32 mouse cellular contexts compared by ENCODE assay signal in the genomic region with DNA sequence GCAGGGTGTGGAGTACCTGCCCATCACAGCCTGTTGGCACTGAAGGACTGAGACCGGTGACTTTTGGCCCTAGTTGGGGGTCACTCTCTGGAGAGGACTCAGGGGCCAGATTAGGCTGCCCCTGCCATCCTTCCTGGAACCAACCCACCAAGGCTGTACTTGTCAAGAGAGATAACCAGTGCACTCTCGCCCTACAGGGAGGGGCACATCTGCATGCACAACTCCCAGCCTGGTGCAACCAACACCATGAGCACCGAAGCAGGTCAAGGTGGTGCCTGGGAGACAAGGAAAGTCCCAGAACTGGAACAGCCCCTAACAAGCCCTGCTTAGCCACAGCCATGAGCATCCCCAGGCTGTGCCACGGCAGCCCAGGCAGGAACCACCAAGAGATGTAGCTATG. TPM values are rescaled to one million over a fixed set of nuclear protein-coding genes. Genes with fewer than 3 reads are reported as not detected.
DNase-seq lines count a peak whose midpoint lies in the region; ATAC-seq and TF ChIP-seq lines count a peak whose summit lies in the region.
"Had no signal": no experiment of that assay in that cellular context is flagged by ENCODE, and none has a peak within 500 bp of the region (broad histone marks: within the 10 kb centered on the region; RNA-seq: fewer than 3 reads in every experiment).

No protein-coding gene starts in this region.

- H3K4me2 ChIP-seq in liver, embryonic 11.5 days = peak overlapping the region; percentile 16; the same call in 1 of the 2 replicates
- peak overlapping the region; percentile 12; the same call in 1 of the 2 replicates for H3K4me2 ChIP-seq in liver, embryonic 16.5 days (ENCODE audit: low read depth, low read length)
- H3K4me2 ChIP-seq: embryonic facial prominence, embryonic 15.5 days; forebrain, embryonic 15.5 days; heart, embryonic 11.5 days; hindbrain, embryonic 12.5 days had no signal

- H3K9ac ChIP-seq in liver, embryonic 11.5 days (ENCODE audit: low read depth, low read length) = no peak overlapping the region; the same call in 1 of the 2 replicates
- peak overlapping the region; percentile 10; the same call in 1 of the 2 replicates for H3K9ac ChIP-seq in liver, embryonic 16.5 days (ENCODE audit: low read depth, low read length)
- H3K9ac ChIP-seq: embryonic facial prominence, embryonic 15.5 days; forebrain, embryonic 15.5 days; hindbrain, embryonic 12.5 days had no signal

- no peak for TF ChIP-seq POLR2A in bone marrow, adult 2 months (IDR thresholded peaks at IDR 0.05; ENCODE audit: borderline replicate concordance, control insufficient read depth, low read depth, low read length)

- ATAC-seq in liver, embryonic 11.5 days (replicated peaks; ENCODE audit: low FRiP score) = peak; percentile 56
- peak; percentile 78 for ATAC-seq in liver, embryonic 16.5 days (ENCODE audit: low read depth)
- ATAC-seq: forebrain, embryonic 15.5 days; hindbrain, postnatal 0 days; intestine, embryonic 16.5 days; lung, postnatal 0 days; midbrain, embryonic 16.5 days had no signal

- peaks cover 5% of the 10 kb centered on the region for H3K79me3 ChIP-seq in C2C12 (ENCODE audit: low read depth)

- H3K27ac ChIP-seq in bone marrow, adult 2 months (ENCODE audit: control insufficient read depth, insufficient read depth, low read depth, low read length, poor library complexity) = peak overlapping the region; percentile 40; the same call in 1 of the 2 replicates
- peak overlapping the region; percentile 13; the same call in 1 of the 2 replicates for H3K27ac ChIP-seq in liver, embryonic 11.5 days (ENCODE audit: low read depth, low read length)
- peak overlapping the region; percentile 54 for H3K27ac ChIP-seq in liver, embryonic 16.5 days (ENCODE audit: low read length)
- H3K27ac ChIP-seq: embryonic facial prominence, embryonic 10.5 days; embryonic facial prominence, embryonic 15.5 days; forebrain, embryonic 10.5 days; forebrain, embryonic 15.5 days; hindbrain, embryonic 12.5 days; hindbrain, postnatal 0 days; macrophage; midbrain, embryonic 10.5 days had no signal

- H3K79me2 ChIP-seq in C2C12 (ENCODE audit: control insufficient read depth, insufficient read depth) = peaks cover 13% of the 10 kb centered on the region

- no peak for DNase-seq in liver, embryonic 11.5 days (ENCODE audit: low spot score)
- DNase-seq in lung, postnatal 4 days = no peak
- no peak for DNase-seq in kidney, adult 8-10 months
- DNase-seq in layer of hippocampus, adult 9-10 months (ENCODE audit: low spot score) = no peak
- DNase-seq: cerebellum, adult 8-10 months; gastrocnemius, postnatal 25 days; heart, adult 11 months; heart, postnatal 36 days; kidney, postnatal 14 days; right cerebral cortex, postnatal 4 days; thymus, adult 2 months; thymus, postnatal 36 days had no signal

- H3K4me3 ChIP-seq in C2C12 (ENCODE audit: insufficient read depth, poor library complexity, severe bottlenecking) = no peak overlapping the region
- no peak overlapping the region for H3K4me3 ChIP-seq in bone marrow, adult 2 months (replicated peaks; ENCODE audit: control insufficient read depth, low read depth, low read length)
- H3K4me3 ChIP-seq in liver, embryonic 11.5 days (ENCODE audit: low read depth, low read length) = no peak overlapping the region
- H3K4me3 ChIP-seq in liver, embryonic 16.5 days (ENCODE audit: low read depth, low read length) = no peak overlapping the region
- H3K4me3 ChIP-seq: embryonic facial prominence, embryonic 10.5 days; embryonic facial prominence, embryonic 15.5 days; forebrain, embryonic 10.5 days; forebrain, embryonic 15.5 days; hindbrain, embryonic 12.5 days; midbrain, embryonic 10.5 days had no signal

- H3K4me1 ChIP-seq in bone marrow, adult 2 months (ENCODE audit: control insufficient read depth, insufficient read depth, low read length) = peaks cover 2% of the 10 kb centered on the region; the same call in 1 of the 2 replicates
- peaks cover 17% of the 10 kb centered on the region for H3K4me1 ChIP-seq in liver, embryonic 11.5 days (replicated peaks; ENCODE audit: control insufficient read depth, insufficient read depth, low read length)
- peaks cover 26% of the 10 kb centered on the region for H3K4me1 ChIP-seq in liver, embryonic 16.5 days (ENCODE audit: control insufficient read depth, low read depth, low read length)
- H3K4me1 ChIP-seq: embryonic facial prominence, embryonic 15.5 days; forebrain, embryonic 15.5 days had no signal

- peaks cover 43% of the 10 kb centered on the region for H3K36me3 ChIP-seq in C2C12 (ENCODE audit: control insufficient read depth, insufficient read depth)
- H3K36me3 ChIP-seq in liver, embryonic 11.5 days (ENCODE audit: control insufficient read depth, insufficient read depth, low read length) = peaks cover 62% of the 10 kb centered on the region
- peaks cover 64% of the 10 kb centered on the region for H3K36me3 ChIP-seq in liver, embryonic 16.5 days (ENCODE audit: control insufficient read depth, insufficient read depth)

- no peaks in the 10 kb centered on the region for H3K9me3 ChIP-seq in liver, embryonic 11.5 days (ENCODE audit: control insufficient read depth, low read length)
- H3K9me3 ChIP-seq in liver, embryonic 16.5 days (replicated peaks; ENCODE audit: control insufficient read depth, low read length) = no peaks in the 10 kb centered on the region
- H3K9me3 ChIP-seq: embryonic facial prominence, embryonic 10.5 days; embryonic facial prominence, embryonic 15.5 days; forebrain, embryonic 10.5 days; forebrain, embryonic 15.5 days; G1E; hindbrain, embryonic 12.5 days; midbrain, embryonic 10.5 days had no signal

- WGBS in bone marrow, adult 2 months = 67% methylated on average over 4 of the region's 4 CpGs
- WGBS in liver, embryonic 11.5 days = 72% methylated on average over 4 of the region's 4 CpGs
- 54% methylated on average over 4 of the region's 4 CpGs for WGBS in liver, embryonic 16.5 days (ENCODE audit: insufficient replicate concordance)

- no peak for TF ChIP-seq CTCF in C2C12 (IDR thresholded peaks at IDR 0.05; ENCODE audit: control insufficient read depth, insufficient read depth, insufficient read length)
- TF ChIP-seq CTCF in bone marrow, adult 2 months (IDR thresholded peaks at IDR 0.05; ENCODE audit: control insufficient read depth, insufficient read depth, low read length) = no peak

- H3K27me3 ChIP-seq in C2C12 (ENCODE audit: control insufficient read depth, insufficient read depth, insufficient read length) = no peaks in the 10 kb centered on the region
- no peaks in the 10 kb centered on the region for H3K27me3 ChIP-seq in liver, embryonic 11.5 days (replicated peaks; ENCODE audit: control insufficient read depth, insufficient read depth, low read length)
- no peaks in the 10 kb centered on the region for H3K27me3 ChIP-seq in liver, embryonic 16.5 days (ENCODE audit: control insufficient read depth, insufficient read depth, low read depth, low read length)
- H3K27me3 ChIP-seq: embryonic facial prominence, embryonic 15.5 days; forebrain, embryonic 15.5 days; hindbrain, embryonic 12.5 days had no signal

- peak overlapping the region; percentile 2 for H3ac ChIP-seq in C2C12 (ENCODE audit: control insufficient read depth, insufficient read length, low read depth)

TF ChIP-seq in C2C12, 6 proteins besides CTCF, POLR2A, EP300 and RAD21:
- TF ChIP-seq MAX (IDR thresholded peaks at IDR 0.05) (no peak), MYOG (IDR thresholded peaks at IDR 0.05; ENCODE audit: control insufficient read depth, extremely low read depth, insufficient read length) (no peak), USF1 (IDR thresholded peaks at IDR 0.05; ENCODE audit: low read depth) (no peak), CEBPB (IDR thresholded peaks at IDR 0.05; ENCODE audit: low read depth) (no peak), MYOD1 (IDR thresholded peaks at IDR 0.05; ENCODE audit: control insufficient read depth, insufficient read length, low read depth) (no peak), FOSL1 (IDR thresholded peaks at IDR 0.05; ENCODE audit: insufficient read depth, low read length, poor library complexity, severe bottlenecking) (no peak)

RNA-seq across cellular contexts. Expression of a gene that starts 8.0 kb away (rescaled TPM):
- 0.13 TPM for polyA plus RNA-seq in C2C12 (2012; fragmentation: generic; extraction: Trizol)
- not detected in 2 replicates for polyA plus RNA-seq in bone marrow, adult 2 months (2011; ENCODE audit: insufficient read depth, insufficient read length, low replicate concordance, missing spikeins)
- polyA plus RNA-seq in liver, embryonic 11.5 days (2014; fragmentation: Nextera tagmentation; extraction: Ambion mirVana) = 0.12 and 0.23 TPM in 2 replicates
- polyA plus RNA-seq in liver, embryonic 16.5 days (2015; fragmentation: Nextera tagmentation; extraction: Ambion mirVana) = 0.02 TPM in 1 of 2 replicates, not detected in the other
- polyA plus RNA-seq: liver, adult 2 months; macrophage had no signal

RNA-seq across cellular contexts. Expression of a gene that starts 14.4 kb away (rescaled TPM):
- 23.0 TPM for polyA plus RNA-seq in C2C12 (2012; fragmentation: generic; extraction: Trizol)
- polyA plus RNA-seq in bone marrow, adult 2 months (2011; ENCODE audit: insufficient read depth, insufficient read length, low replicate concordance, missing spikeins) = 46.3 and 55.3 TPM in 2 replicates
- 31.8 and 33.4 TPM in 2 replicates for polyA plus RNA-seq in liver, embryonic 11.5 days (2014; fragmentation: Nextera tagmentation; extraction: Ambion mirVana)
- 10.9 and 12.1 TPM in 2 replicates for polyA plus RNA-seq in liver, embryonic 16.5 days (2015; fragmentation: Nextera tagmentation; extraction: Ambion mirVana)

RNA-seq across cellular contexts. Expression of a gene that starts 30.2 kb away (rescaled TPM):
- polyA plus RNA-seq in C2C12 (2012; fragmentation: generic; extraction: Trizol) = 21.0 TPM
- polyA plus RNA-seq in bone marrow, adult 2 months (2011; ENCODE audit: insufficient read depth, insufficient read length, low replicate concordance, missing spikeins) = 13.4 and 18.6 TPM in 2 replicates
- 10.0 and 11.4 TPM in 2 replicates for polyA plus RNA-seq in liver, embryonic 11.5 days (2014; fragmentation: Nextera tagmentation; extraction: Ambion mirVana)
- 9.6 and 10.7 TPM in 2 replicates for polyA plus RNA-seq in liver, embryonic 16.5 days (2015; fragmentation: Nextera tagmentation; extraction: Ambion mirVana)

RNA-seq across cellular contexts. Expression of a gene that starts 43.2 kb away (rescaled TPM):
- polyA plus RNA-seq in C2C12 (2012; fragmentation: generic; extraction: Trizol) = 103 TPM
- 44.4 and 53.1 TPM in 2 replicates for polyA plus RNA-seq in bone marrow, adult 2 months (2011; ENCODE audit: insufficient read depth, insufficient read length, low replicate concordance, missing spikeins)
- polyA plus RNA-seq in liver, embryonic 11.5 days (2014; fragmentation: Nextera tagmentation; extraction: Ambion mirVana) = 89.7 and 96.5 TPM in 2 replicates
- polyA plus RNA-seq in liver, embryonic 16.5 days (2015; fragmentation: Nextera tagmentation; extraction: Ambion mirVana) = 31.4 and 35.9 TPM in 2 replicates

RNA-seq across cellular contexts. Expression of a gene that starts 52.3 kb away (rescaled TPM):
- polyA plus RNA-seq in C2C12 (2012; fragmentation: generic; extraction: Trizol) = not detected
- not detected in 2 replicates for polyA plus RNA-seq in bone marrow, adult 2 months (2011; ENCODE audit: insufficient read depth, insufficient read length, low replicate concordance, missing spikeins)
- polyA plus RNA-seq in liver, embryonic 11.5 days (2014; fragmentation: Nextera tagmentation; extraction: Ambion mirVana) = 0.94 and 1.3 TPM in 2 replicates
- 0.02 TPM in 1 of 2 replicates, not detected in the other for polyA plus RNA-seq in liver, embryonic 16.5 days (2015; fragmentation: Nextera tagmentation; extraction: Ambion mirVana)
- polyA plus RNA-seq: embryonic facial prominence, embryonic 15.5 days; G1E; heart, embryonic 11.5 days; heart, embryonic 16.5 days; kidney, embryonic 14.5 days; limb, embryonic 11.5 days; liver, adult 2 months; lung, postnatal 0 days; macrophage had no signal
